Mouse (Mus musculus) G1E (cell line): Measurements from ENCODE around the gene 9030025P20Rik.
"Not testable (repeated sequence)": the region's sequence is repeated elsewhere in the genome, so short reads cannot be mapped to it uniquely, and the experiment has no call there.

Source experiments
- CTCF ChIP-seq: IDR thresholded peaks from 2 replicates; pipeline ENCODE4 v1.5.1; 2012; ENCODE audit warnings: low read depth, low read length, inconsistent platforms, mixed read lengths
- GATA1 ChIP-seq: IDR thresholded peaks from 2 replicates; pipeline ENCODE4 v1.6.1; 2012; ENCODE audit warnings: borderline replicate concordance, low read length, inconsistent platforms, mixed read lengths
- POLR2AphosphoS5 ChIP-seq: IDR thresholded peaks from 2 replicates; pipeline ENCODE4 v1.6.1; 2012; ENCODE audit warnings: low read depth, low read length, inconsistent platforms; ENCODE audit not compliant: insufficient replicate concordance
- TAL1 ChIP-seq: conservative IDR thresholded peaks from 2 replicates; pipeline ENCODE4 v1.6.1; 2012; ENCODE audit warnings: low read depth, low read length, inconsistent platforms, mixed read lengths

DNA sequence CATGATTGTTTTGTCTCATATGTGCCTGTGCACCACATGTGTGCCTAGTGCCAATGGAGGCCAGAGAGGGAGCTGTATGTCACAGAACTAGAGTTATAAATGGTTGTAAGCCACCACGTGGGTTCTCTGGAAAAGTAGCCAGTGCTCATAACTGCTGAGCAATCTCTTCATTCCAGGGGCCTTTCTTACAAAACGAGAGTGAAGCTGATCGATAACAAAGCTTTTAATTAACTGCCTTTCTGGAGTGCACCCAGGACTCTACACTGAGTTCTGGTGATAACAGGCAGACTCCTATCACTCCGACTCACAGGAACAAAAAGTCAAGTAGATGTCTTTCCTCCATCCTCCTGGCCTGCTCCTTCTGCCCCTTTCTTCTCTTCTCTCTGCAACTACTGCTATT lies 53.1 kb downstream of the 9030025P20Rik start:
- not testable (repeated sequence) for TF ChIP-seq CTCF, GATA1, POLR2AphosphoS5, TAL1
